Mouse (Mus musculus) erythroblast, embryonic 14.5 days (primary cell): Measurements from ENCODE around the gene Cenpn.

Experiments used
- GATA1 ChIP-seq: IDR thresholded peaks from 2 replicates; pipeline ENCODE4 v1.6.1; 2012; ENCODE audit warnings: low read length, inconsistent platforms, mixed read lengths
- TAL1 ChIP-seq: IDR thresholded peaks from 3 replicates; pipeline ENCODE4 v1.6.1; 2012; ENCODE audit warnings: low read length, inconsistent platforms, mixed read lengths

- no peak for TF ChIP-seq GATA1
- TF ChIP-seq TAL1 = no peak
Observed at GRCm38 (mm10) chr8:116905836-116906235, 15.7 kb upstream of the Cenpn start.
